Mouse (Mus musculus) monocyte, adult 5-6 weeks (primary cell): ENCODE results near the gene Hoxc8. TPM values are rescaled to one million over a fixed set of nuclear protein-coding genes. Genes with fewer than 3 reads are reported as not detected.

ENCODE experiments used
- ATAC-seq: fragments of 153-309, 156-312 bp; replicated peaks from 2 replicates; pipeline ENCODE4 v1.8.0; 2017; ENCODE audit warnings: mild to moderate bottlenecking; ENCODE audit not compliant: low TSS enrichment, insufficient number of reproducible peaks, severe bottlenecking, poor library complexity, low FRiP score
- total RNA-seq: library from RNA; stranded (forward); fragments of 200-1000, 200-491, 200-594 nt; gene quantifications from 3 replicates; pipeline ENCODE4 v1.2.3, GENCODE M21; 2017

Hoxc8 gene
- total RNA-seq, 1 experiment from 2014 or later = not detected

DNA sequence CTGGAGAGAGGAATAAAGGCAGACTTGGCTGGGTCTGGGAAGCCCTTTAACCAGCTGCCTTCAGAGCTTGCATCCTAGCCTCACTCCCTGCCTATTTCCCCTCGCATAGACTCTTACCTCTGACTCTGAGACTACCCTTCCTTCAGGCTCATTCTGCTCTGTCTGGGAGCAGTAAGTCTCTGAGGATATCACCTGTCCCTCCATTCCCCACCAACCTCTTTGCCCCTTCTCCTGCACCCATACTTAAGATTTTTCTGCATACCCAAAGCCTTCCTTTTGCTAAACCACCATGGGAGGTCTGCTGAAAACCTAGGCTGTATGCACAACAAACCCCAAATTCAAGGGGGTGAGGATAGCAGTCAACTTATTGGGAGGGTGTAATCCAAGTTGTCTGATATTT is 10.5 kb upstream of the Hoxc8 start:
- ATAC-seq = no peak

DNA sequence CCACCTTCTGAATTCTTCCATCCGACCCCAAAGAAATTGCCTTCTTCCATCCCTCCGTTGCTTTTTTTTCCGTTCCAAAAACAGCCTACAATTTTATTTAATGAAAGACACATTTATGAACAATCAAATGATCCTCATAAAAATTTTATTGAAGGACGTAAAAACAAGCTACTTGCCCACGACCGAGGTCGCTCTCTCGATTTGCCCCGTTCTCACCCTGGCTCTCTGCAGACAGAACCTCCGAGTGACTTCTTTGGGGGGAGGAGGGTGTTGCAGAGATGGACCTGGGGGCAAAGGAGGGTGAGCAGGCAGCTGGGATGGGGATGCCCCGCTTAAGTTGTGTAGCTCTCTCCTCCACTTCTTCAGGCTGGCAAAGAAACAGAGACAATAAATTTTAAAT is 10.1 kb upstream of the Hoxc8 start:
- ATAC-seq = no peak

- no peak for ATAC-seq
These were observed 9.5 kb upstream of the Hoxc8 start for GRCm38 (mm10) chr15:102980912-102981311.

DNA sequence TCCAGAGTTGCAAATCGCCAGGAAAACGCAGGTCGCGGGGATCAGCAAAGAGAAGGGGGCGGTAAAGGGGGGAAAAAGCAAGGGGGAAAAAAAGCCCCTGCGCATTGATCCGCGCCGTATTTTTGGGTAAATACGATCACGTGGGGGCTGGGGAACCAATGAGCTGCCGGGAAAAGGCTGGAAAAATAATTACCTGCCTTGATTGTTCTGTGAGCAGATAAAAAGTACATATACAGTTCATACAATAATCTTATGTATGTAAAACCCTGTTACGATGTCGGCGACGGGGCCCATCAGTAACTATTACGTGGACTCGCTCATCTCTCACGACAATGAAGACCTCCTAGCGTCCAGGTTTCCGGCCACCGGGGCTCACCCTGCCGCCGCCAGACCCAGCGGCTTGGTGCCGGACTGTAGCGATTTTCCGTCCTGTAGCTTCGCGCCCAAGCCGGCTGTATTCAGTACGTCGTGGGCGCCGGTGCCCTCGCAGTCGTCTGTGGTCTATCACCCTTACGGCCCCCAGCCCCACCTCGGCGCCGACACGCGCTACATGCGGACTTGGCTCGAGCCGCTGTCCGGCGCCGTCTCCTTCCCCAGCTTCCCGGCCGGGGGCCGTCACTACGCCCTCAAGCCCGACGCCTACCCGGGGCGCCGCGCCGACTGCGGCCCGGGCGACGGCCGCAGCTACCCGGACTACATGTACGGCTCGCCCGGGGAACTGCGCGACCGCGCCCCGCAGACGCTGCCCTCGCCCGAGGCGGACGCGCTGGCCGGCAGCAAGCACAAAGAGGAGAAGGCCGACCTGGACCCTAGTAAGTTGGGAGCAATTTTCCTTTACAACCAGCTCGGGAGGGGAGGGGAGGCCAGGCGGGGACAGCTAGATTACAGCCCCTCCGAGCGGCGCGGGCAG is 8.8 kb upstream of the Hoxc8 start:
- ATAC-seq = no peak

- ATAC-seq = no peak
These were observed 6.7 kb upstream of the Hoxc8 start for GRCm38 (mm10) chr15:102983716-102984115.

DNA sequence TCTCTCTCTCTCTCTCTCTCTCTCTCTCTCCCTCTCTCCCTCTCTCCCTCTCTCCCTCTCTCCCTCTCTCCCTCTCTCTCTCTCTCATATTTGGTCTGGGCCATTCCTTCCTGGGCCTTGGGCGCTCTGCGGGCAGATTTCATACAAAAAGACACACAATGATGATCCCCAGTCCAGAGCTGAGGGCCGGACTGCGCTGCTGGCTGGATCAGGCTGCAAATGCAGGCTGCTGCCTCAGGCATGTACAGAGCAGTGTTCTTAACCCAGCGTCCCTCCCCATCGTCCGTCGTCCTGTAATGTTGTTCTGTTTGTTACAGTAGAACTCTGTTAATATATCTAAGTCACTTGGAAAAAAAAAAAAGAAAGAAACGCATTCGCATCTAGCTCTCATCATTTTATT is 5.9 kb upstream of the Hoxc8 start:
- no peak for ATAC-seq

GRCm38 (mm10) chr15:102984925-102985324 is 5.5 kb upstream of the Hoxc8 start:
- no peak for ATAC-seq

DNA sequence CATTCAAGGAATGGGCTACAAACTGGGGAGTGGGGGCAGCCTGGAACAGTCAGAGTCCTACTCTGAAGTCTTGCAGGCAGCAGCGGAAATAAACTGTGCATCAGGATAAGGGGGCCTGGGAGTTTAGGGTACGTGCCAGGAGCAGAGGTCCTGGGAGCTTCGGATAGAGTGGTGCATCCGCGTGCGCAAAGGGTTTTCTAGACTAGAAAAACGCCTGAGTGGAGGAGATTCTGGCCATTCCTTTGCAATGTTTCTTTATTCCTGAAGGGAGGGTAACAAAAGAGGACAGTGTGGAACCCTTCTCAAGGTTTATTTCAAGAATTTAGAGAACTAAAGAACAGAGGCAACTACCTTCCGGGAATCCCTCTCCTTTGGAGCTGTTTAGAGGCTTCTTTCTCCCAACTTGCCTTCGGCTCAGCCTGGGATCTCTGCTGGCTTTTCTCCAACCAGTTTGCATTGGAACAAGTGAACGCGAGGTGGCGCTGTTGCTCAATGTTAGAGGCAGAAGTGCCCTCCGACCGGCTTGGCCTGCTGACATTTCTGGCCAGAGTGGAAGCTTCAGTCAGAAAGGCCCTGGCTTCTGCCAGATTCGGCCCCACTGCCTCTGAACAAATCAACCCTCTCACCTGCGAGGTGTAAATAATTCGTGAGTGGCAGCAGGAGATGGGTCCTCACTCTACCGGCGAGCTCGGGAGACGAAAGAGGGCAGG is 3.1 kb upstream of the Hoxc8 start:
- peak; percentile 78 for ATAC-seq

- ATAC-seq = no peak
These were observed 2.3 kb upstream of the Hoxc8 start for GRCm38 (mm10) chr15:102988078-102988477.

GRCm38 (mm10) chr15:102991782-102992181 is 1.4 kb downstream of the Hoxc8 start:
- no peak for ATAC-seq

DNA sequence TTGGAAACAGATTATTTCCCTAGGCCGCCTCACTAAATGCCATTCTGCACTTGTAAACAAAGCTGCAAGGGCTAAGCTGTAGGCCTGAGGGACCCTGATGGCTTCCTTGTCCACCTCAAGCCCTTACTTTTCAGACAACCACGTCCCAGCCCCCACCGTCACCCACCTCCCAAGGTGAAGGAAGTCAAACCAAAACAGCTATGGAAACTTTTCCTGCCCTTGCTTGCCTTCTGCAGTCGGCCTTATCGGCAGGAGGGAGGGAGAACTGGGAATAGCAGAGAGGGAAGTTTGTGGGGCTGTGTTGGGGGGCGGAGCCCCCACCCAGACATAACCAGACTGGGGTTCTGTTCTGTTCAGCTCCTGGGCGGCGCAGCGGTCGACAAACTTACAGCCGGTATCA is 1.8 kb downstream of the Hoxc8 start:
- no peak for ATAC-seq

DNA sequence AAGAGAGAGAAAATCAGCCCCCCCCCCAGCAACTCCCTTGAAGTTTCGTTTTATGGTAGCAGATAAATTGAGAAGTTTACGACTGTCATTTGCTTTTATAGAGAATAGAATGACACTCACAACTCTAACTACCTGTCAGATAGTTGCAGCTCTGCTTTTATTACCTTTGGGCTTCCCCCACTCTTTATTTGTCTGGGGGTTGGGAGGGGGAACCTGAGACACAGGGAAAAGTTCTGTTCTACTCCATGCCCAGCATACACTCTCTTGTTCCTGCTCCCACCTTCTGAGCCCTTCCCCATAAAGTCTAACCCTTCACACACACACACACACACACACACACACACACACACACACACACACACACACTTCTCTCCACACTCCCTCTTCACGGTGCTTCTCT is 2.5 kb downstream of the Hoxc8 start:
- ATAC-seq = no peak

DNA sequence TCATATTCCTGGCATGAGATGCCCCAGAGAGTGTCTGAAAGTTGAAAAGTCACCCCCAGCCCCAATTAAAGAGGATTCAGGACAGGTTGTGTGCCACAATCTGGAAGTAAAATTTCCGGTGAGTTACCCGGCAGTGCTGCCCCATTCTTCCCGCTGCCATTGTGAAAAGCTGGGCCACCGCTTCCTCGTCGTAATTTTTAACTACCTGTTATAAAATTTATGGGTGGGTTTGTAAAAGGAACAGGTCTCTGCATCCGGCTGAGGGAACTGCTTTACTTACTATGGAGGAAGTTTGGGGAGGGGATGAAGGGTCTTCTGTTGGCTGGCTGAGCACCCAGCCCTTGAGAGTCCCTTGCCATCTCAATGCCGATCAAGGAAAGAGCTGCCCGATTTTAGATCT is 6.1 kb downstream of the Hoxc8 start:
- ATAC-seq = no peak

GRCm38 (mm10) chr15:102997431-102997830 is 7.0 kb downstream of the Hoxc8 start:
- no peak for ATAC-seq

DNA sequence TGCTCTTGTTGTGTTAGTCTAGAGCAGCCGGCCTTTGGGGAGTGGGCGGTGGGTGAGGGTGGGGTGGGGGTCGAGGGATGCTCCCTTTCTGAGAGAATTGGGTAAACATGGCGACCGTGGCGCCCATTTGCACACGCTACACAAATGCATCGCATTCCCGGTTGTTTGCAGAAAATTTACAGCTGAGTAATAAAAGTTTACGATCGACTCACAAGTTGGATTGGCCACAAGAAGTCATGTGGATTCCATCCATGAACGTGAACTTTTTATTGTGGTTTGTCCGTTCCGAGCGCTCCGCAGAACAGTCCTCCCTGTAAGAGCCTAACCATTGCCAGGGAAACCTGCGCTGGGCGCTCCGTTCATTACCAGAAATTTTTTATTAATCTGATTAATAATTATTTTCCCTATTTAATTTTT is 7.5 kb downstream of the Hoxc8 start, which contains the start of gene Hoxc6:
TSS of gene Hoxc6 (plus strand) at position 319 of the 417 bp plus-strand sequence.
- no peak for ATAC-seq

GRCm38 (mm10) chr15:102998608-102999182 is 8.3 kb downstream of the Hoxc8 start:
- no peak for ATAC-seq

GRCm38 (mm10) chr15:102999183-102999831 is 8.9 kb downstream of the Hoxc8 start:
- no peak for ATAC-seq

- no peak for ATAC-seq
These were observed 9.5 kb downstream of the Hoxc8 start for GRCm38 (mm10) chr15:102999955-103000354.

- no peak for ATAC-seq
These were observed 10.1 kb downstream of the Hoxc8 start for GRCm38 (mm10) chr15:103000501-103000901.
